Mouse (Mus musculus): ENCODE measurements around the gene Brsk2. TPM values are rescaled to one million over a fixed set of nuclear protein-coding genes. Genes with fewer than 3 reads are reported as not detected.

The Brsk2 gene
- not detected for total RNA-seq (2023)

DNA sequence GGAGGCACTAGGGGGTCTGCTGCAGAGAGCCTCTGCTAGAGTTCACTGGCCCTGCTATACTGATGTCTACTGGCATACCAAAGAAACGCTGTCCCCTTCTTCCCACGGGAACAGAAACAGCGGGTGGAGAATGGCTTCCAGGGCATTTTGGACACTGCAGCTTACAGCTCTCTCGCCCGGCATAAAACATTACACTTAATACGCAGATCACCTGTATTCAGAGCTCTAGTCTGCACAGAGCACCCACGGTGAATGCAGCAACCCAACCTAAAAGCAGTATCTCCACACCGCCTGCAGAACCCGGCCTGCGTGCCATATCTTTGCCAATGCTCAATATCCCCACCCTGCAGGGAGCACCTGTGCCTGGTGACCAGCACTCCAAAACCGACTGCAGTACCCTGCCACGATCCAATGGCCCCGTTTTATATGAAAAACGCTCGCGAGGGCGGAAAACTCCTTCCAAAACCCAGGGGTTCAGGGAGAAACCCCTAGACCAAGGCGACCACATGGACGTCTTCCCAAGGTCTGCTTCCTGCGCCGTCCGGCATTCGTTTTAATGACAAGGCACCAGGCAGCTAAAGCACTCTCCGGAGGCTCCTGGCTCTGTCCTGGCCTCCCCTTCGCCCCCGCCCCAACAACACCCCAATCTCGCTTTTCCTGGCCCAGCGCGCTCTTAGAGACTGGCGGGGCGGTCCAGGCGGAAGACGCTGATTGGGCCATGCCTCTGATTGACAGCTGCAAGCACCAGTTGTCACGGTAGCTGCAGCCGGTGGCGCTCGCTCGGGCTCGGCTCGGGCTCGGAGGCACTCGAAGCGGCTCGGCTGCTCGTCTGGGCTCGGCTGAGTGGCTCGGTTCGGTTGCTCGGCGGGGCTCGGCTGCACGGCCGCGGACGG lies at the start of gene Brsk2:
TSS of gene Brsk2 (plus strand) at position 846 of the 893 bp plus-strand sequence.

GRCm38 (mm10) chr7:141918407-141918806 lies 31.1 kb upstream of the Brsk2 start, which contains the start of gene Tollip:
Tollip (minus strand) TSS chr7:141918507.

Other genes starting within 250 kb of the Brsk2 start
- not detected for gene Muc5ac, start 160.8 kb upstream of the Brsk2 start, total RNA-seq (2023)
- not detected for gene Muc5b, start 110.7 kb upstream of the Brsk2 start, total RNA-seq (2023)
- gene Tollip, start 31.2 kb upstream of the Brsk2 start, total RNA-seq (2023), result 10 to 100 TPM; 58.6 to 69.0 TPM
- gene Mob2, start 111.3 kb downstream of the Brsk2 start, total RNA-seq (2023), result 10 to 100 TPM; 38.2 to 38.6 TPM
- 1 to 10 TPM in 1 of 2 experiments, under 1 TPM in 1; 0.86 to 1.3 TPM for gene Dusp8, start 146.1 kb downstream of the Brsk2 start, total RNA-seq (2023)
- gene Gm45618, start 171.0 kb downstream of the Brsk2 start, total RNA-seq (2023), result not detected
- gene Gm39115, start 186.3 kb downstream of the Brsk2 start, total RNA-seq (2023), result not detected
- gene Gm45337, start 194.9 kb downstream of the Brsk2 start, total RNA-seq (2023), result not detected
- not detected for gene Gm29735, start 207.4 kb downstream of the Brsk2 start, total RNA-seq (2023)
- not detected for gene Gm4553, start 216.0 kb downstream of the Brsk2 start, total RNA-seq (2023)
- gene Krtap5-2, start 226.3 kb downstream of the Brsk2 start, total RNA-seq (2023), result not detected
- not detected for gene Gm10153, start 240.6 kb downstream of the Brsk2 start, total RNA-seq (2023)

Measured in B cell, adult 67 days (primary cell).